Mouse (Mus musculus): ENCODE data around the gene Dusp18.

Dusp18 gene

DNA sequence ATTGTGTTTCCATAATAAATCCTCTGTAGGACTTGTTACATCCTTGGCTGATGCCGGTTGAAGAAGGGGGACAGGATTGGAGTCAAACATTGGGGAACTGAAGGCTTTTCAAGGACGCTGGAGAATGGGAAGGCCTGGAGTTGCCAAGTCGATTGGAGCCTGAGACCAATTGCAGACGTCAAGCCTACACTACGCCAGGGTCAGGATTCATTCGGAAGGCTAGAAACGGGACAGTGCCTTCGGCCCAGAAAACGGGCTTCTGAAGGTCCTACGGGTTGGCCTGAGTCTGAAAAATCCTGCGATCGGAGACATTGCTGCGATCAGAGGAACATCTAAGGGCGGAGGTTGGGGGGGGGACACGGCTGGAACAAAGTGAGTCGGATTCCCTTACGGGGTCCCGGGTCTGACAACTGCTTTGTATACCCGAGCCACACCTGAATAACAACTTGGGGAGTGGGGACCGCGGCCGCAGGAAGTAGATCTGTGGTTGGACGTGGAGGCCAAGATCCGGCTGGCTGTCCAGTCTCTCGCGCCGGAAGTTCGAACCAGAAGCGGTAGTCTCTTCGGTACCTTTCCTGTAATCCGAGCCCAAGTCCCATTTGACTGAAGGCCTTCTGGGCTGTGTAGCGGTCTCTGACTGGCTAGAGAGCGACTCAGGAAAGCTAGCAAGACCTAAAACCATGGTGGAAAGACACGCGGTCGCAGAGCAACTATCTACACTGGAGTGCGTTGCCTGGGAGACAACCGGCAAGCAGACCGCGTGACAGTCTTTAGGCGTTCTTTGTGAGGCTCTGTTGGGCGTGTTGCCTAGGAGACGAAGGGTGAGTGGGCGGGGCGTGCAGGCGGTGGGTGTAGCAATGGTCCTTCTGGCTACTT lies at the start of gene Dusp18, which contains the start of gene 4921536K21Rik:
TSS of gene Dusp18 (plus strand) at position 835 of the 876 bp plus-strand sequence.
TSS of gene 4921536K21Rik (minus strand) at position 693 of the 876 bp plus-strand sequence.
- DNase-seq (ENCODE audit: low spot score), result peak; percentile 59

DNA sequence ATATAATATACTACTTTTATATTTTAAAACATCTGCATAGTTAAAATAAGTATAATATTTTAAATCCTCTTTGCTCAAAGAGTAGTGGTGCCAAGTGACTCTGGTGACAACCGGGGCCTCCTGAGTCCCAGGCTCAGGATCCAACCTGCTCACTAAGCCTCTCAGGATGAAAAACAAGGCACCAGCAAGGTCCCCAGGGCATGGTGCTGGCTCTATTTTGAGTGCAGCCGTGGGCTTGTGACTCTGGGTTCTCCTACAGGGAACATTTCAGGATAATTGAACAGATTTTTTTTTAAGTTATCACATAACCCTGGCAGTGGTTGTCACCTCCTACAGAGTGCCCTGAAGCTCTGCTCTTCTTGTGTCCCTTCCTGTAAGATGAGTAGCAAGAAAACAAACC lies 48.7 kb upstream of the Dusp18 start:
- no peak for DNase-seq (ENCODE audit: low spot score)

DNA sequence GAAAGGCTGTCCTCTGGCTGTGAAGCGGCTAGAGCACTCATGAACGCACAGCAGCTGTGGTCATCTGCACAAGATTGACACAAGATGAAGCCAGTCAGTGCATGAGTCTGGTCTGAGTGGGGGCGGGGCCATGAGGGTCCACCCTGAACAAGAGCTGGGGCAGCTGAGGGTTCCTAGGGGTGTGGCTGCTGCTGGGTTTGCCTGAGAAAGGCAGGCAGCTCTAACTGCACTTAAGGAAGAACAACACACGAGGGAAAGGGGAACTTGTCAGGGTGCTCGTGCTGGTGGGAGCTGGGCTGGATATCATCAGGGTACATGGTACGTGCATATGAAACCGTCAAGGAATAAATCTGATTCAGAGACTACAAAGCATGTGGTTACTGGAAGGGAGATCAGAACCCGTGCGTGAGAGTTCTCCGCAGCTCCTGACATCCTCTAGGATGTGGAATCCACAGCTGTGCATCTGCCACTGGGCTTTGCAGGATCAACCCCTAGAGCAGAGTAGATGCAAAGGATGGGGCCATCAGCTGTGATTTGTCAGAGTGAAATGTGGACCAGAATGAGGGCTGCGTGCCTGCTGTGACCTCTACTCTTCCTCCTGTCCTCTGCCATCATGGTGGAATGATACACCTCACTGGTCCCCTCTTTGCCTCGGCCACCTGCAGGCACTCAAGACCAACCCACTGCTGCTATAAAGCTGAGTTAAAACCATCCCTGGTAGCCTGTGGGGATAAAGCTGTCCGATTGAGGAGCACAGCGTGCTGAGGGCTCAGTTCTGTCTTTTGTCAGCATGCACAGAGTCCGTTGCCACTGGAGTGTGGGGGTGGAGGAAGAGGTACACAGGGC lies 45.3 kb upstream of the Dusp18 start:
- DNase-seq (ENCODE audit: low spot score), result no peak

DNA sequence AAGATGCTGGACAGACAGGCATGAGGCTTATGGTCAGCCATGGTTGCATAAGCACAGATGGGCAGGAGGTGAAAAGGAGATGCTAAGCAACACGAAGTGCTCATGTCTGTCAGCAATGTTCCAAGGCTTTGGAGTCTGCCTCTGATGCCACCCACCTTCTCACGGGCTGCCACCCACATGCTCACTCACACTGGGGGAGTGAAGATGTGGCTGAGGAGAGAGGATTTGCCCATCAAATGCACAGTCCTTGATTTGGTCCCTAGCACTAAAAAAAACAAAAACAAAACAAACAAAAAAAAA lies 44.8 kb upstream of the Dusp18 start:
- DNase-seq (ENCODE audit: low spot score), result no peak

DNA sequence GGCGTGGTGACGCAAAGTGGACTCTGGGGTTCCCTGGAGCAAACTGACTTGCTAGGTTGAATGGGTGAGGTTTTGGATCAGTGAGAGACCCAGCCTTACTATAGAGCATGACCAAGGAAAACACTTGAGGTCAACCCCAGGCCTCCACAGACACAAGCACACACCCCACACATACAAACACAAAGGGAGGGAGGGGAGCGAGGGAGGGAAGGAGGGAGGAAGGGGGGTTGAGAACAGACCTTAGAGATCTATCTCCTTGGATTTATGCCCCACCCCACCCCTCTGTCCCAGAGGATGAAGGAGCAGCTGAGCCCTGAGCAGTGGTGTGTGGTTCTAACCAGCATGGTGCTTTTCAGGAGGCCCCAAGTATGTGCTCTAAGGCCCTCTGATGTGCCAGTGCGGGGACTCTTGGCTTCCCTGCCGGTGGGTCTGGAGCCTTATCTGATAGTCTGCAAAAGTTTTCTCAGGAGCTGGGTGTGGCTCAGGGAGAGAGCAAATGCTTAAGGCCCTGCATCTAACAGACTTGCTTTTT lies 44.2 kb upstream of the Dusp18 start:
- no peak for DNase-seq (ENCODE audit: low spot score)

DNA sequence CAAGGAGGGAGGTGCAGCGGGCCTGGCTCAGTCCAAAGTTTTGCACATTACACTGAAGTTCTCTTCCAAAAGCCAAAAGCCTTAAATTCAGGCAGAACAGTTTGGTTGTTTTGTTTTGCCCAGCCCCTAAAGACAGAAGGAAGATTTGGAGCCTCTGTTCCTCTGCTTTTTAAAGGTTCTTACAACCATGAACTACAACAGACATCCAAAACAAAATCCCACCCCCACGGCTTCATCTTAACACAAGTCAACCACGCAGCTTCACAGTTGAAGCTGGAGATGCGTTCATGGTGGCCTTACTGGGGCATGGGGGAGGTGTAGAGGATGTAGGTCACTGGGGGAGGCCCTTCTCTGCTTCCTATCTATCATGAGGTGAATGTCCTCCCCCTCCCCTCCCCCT lies 43.2 kb upstream of the Dusp18 start:
- no peak for DNase-seq (ENCODE audit: low spot score)

DNA sequence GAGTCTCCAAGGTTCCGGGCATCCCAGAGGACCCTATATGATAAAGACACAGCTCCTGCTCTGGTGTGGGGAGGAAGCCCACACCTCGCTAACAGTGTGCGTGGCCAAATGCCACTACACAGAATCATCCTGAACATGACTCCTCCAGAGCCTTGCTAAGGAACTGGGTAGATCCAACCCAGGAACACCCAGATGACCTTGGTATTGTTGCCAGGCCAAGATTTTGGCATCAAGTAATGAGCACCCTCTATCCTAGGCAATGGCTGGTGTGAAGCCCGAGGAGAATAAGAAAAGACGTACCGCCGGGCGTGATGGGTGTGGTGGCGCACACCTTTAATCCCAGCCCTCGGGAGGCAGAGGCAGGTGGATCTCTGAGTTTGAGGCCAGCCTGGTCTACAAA lies 42.0 kb upstream of the Dusp18 start:
- DNase-seq (ENCODE audit: low spot score), result no peak

DNA sequence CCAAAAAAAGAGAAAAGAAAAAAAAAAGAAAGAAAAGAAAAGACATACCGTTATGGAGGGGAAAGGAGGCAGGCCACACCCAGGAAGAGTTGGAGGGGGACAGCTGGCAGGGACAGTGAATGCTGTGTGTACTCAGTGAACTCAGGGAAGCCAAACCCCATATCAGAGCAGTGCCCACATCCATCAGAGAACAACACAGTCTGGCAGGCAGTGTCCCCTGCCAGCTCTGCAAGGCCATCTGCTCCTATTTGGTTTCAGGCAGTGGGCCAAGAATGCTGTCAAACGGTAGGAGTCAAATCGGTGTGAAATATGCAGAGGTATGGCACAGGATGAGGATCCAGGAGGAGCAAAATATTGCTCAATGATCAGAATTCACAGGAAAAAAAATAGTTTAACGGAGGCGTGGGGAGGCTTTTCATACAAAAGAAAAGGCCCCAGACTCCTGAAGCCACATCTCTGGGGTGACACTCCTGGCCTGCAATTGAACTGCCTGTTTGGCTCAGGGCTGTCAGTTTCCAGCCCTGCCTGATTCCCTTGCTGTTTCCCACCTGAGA lies 41.5 kb upstream of the Dusp18 start:
- no peak for DNase-seq (ENCODE audit: low spot score)

DNA sequence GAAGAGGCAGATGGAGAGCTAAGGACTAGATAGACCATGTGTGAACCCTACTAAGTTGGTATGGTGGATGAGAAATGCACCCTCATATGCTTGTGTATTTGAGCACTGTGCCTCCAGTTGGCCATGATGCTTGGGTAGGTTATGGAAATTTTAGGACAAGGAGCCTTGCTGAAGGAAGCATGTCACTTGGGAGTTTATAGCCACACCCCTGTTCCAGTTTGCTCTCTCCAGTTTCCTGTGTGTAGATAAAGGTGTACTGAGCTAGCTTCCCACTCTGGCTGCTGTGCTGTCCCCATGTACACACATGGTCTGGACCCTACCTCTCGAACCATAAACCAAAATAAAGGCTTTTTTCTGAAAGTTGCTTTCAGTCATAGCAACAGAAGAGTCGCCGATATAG lies 40.9 kb upstream of the Dusp18 start:
- DNase-seq (ENCODE audit: low spot score), result no peak

DNA sequence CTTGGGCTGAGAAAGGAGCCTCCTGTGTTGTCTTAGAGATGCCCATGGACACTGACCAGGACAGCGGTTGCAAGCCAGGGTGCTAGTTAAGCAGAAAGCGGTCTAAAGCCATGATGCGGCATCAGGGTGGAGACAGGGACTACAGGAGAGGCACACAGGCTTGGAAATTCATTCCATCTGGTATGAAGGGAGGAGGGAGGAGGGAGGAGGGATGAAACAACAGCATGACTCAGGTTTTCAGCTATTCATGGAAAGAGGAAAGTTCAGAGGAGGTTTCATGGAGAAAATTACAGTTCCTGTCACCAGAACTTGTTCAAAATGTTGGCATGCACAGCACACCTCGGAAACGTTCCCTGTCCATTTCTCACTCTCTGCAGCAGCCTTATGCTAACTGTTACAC lies 39.2 kb upstream of the Dusp18 start:
- no peak for DNase-seq (ENCODE audit: low spot score)

DNA sequence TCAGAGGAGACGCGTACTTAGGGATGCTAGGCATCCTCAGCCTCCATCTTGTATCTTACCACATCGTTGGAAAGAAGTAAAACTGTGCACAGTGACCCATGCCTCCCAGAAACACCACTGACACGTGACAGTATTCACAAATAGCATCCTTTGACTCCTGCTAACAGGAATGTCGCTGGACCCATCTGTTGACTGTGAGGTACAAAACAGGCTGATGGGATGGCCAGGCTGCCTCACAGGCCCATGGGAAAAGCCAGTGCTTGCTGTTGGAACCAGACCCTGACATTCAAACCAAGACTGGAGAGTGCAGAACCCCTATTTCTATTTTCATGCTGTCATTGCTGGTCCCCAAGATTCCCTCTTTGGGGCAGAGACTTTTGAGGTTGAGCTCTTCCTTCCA lies 37.1 kb upstream of the Dusp18 start:
- no peak for DNase-seq (ENCODE audit: low spot score)

DNA sequence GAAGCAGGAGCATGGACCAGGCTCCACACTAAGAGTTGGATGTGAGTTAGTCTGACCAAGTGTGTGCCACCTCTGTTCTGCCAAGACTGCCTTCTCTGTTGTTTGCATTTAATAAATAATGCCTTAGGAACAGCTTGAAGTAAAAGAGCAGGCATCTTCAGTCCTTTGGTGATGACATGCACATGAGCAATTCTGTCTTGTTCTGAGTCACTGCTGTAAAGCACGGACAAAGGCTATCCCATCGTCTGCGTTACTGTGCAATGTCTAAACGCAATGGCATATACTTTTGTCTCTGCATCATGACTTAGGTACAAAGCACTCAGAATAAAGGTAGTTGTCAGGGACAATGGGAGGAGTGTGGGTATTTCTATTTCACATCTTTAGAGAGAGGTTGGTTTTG lies 35.3 kb upstream of the Dusp18 start:
- no peak for DNase-seq (ENCODE audit: low spot score)

DNA sequence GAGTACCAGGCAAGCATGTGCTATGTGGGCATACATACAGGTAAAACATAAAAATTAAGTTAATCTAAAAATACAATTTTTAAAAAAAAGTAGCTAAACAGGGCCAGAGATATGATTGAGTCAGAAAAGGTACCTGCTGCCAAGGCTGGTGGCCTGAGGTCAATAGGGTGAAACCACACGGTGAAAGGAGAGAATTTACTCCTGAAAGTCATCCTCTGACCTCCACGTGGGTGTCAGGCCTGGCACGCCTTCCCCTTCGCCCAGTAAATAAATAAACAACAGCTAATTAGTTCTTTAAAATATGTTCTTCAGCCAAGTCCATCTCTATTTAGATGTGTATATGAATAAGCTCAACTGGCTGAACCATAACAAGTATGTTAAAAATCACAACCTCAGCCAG lies 34.7 kb upstream of the Dusp18 start:
- no peak for DNase-seq (ENCODE audit: low spot score)

DNA sequence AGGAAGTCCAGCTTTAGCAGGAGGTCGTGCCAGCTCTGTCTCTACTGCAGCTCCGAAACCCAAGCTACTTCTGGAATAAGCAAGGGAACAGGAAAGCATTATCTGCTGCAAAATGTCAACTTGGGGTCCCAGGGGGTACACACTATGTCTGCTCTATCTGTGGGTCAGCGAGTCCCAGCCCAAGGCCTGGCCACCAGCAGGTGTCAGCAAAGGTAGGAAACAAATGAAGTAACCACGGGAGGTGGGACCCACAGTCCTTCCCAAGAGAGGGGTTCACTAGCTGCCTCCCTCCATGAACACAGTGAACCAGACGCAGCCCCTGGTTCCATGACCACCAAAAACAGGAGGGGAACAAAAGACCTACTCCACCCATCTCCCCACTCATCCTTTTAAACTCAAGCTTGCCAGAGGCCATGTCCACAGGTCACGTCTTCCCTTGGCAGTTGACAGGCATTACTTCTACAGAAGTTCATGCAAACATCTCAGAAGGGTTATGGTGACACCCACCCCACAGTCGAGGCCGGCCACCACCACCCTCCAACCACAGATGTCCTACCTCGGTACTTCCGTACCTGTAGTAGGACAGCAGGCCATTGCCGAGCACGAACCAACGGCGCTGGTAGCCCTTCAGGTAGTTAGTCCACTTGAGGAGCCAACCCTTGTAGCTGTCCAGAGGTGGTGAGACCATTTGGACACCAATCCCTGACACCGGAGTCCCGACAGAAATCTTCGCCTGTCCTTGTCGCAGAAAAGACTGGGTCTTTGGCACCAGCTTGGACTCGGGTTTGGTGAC lies 32.2 kb upstream of the Dusp18 start:
- no peak for DNase-seq (ENCODE audit: low spot score)

DNA sequence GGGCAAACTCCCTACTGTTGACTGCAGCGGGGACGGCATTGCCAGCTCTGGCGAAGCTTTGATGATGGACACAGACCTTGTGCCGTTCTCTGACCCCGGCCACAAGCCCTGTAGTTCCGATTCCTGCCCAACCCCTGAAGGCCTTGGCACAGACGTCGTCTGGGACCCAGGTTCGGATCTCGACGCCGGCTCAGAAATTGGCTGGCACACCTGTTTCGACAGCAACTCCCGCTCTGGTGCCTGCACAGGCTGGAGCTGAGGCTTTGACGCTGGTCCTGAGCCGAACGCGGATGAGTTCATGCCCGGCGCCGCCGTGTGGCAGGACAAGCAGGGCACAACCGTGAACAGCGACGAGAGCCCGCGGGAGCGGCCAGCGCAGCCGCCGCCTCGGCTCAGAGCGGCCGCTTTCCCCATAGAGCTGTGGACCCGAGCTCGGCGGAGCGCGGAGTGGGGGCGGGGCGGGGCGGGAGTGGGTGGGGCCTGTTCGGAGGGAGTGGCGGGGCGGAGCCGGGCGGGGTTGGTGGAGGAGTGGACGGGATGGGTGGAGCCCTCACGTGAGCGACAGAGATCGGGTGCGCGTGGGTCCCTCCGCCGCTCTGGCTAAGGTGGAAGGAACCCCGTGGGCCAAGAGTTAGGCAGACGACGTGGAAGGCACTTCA lies 31.5 kb upstream of the Dusp18 start, which contains the start of gene Osbp2:
TSS of gene Osbp2 (minus strand) at position 450 of the 659 bp plus-strand sequence.
- peak; percentile 20 for DNase-seq (ENCODE audit: low spot score)

DNA sequence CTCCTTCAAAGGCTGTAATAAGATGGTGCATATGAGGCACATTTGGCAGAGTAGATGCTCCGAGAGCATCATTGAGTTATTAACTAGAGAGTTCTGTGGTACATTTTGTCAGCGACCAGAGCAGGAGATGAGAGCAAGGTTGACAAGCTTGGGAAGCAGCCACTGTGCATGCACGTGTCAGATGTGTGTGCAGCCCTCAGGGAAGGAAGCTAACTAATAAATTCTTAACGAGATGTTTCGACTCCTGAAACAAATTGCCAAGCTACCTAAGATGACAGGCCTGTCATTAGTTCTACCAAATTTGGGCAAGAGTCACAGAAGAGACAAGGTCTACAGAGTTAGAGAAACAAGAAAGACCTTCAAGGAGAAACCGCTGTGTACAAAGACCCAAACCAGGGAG lies 30.7 kb upstream of the Dusp18 start:
- no peak for DNase-seq (ENCODE audit: low spot score)

DNA sequence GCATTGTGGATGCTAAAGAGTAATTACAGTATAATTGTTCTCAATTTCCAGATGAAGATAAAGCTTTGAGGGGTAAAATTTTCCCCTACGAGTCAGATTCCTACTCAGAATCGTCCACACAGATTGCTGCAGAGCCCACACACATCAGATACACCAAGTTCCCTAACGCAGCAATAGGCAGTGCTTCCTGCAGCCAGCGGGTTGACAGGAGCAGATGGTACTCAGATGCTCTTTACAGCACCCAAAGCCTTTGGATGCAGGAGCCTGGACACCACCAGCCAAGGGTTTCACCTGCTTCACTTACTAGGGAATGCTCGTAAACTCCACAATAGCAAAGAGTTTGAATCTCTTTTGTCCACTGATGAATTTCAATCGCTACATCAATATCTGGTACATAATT lies 18.6 kb upstream of the Dusp18 start:
- DNase-seq (ENCODE audit: low spot score), result no peak

DNA sequence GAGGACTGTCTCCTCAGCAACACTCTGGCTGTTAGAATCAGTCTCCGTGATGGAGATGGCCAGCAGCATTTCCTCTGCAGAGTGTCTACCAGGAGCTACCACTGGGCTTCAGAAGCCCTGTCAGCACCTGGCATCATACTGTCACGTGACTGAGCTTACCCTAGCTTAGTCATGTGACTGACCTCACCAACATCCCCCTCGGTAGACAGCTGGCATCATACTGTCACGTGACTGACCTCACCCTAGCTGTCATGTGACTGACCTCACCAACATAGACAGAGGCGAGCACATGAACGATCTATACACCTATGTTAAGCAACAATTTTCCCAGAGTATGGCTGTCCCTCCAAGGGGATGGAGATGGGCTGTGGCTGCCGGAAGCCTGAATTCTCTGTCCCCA lies 16.4 kb upstream of the Dusp18 start:
- DNase-seq (ENCODE audit: low spot score), result no peak

DNA sequence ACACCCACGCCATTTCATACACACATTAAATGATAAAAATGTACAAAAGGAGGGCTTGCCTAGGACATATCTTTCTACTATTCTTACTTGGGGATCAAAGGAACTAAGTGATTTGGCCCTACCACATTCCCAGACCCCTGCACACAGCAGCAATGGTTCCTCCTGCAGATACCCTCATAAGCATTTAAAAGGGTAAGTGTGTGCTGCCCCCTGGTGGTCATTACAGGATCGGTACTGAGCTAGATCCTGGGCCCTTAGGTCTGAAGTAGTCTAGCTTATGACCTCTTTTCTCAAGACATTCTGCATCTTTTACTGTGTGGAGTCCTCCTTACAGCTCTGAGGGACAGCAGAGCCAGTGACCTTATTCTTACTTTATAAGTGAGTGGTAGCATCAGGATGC lies 15.2 kb upstream of the Dusp18 start:
- no peak for DNase-seq (ENCODE audit: low spot score)

DNA sequence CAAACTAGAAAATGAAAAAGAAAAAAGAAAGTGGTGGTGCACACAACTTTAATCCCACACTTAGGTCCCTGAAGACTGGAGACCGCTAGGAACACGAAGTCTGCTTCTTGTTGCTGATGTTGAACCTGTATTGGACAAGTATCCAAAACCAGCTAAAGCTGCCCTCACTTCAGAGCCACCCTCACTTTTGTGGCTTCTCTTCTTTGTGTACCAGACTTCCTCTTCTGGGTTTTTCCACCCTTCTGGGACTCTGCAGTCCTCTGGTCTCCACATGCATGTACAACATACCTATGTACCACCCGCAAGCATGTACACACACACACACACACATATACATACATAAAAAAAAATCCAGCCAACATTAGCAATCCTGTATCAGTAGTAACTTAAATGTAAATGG lies 11.3 kb upstream of the Dusp18 start:
- DNase-seq (ENCODE audit: low spot score), result no peak

DNA sequence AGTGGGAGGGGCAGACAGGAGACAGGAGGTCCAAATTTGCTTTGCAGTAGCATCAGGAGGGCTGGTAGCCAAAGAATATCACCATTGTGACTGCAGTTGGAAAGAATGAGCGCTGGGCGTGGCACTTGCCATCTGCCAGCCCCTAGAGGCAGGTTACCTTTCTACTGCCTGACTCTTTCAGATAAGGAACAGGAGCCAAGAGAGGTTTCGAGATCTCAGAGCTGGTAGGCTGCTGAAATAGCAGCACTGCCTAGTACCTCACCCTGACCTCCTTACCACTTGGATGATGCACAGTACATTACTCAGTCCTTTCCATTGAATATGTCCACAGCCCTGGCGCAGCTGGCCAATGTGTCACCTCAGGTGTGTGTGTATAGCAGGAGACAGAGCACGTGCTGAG lies 7.7 kb upstream of the Dusp18 start:
- no peak for DNase-seq (ENCODE audit: low spot score)

Measured in urinary bladder, postnatal 10 days (tissue).